Comparison of ENCODE assay signal across 12 mouse cellular contexts in the genomic region with DNA sequence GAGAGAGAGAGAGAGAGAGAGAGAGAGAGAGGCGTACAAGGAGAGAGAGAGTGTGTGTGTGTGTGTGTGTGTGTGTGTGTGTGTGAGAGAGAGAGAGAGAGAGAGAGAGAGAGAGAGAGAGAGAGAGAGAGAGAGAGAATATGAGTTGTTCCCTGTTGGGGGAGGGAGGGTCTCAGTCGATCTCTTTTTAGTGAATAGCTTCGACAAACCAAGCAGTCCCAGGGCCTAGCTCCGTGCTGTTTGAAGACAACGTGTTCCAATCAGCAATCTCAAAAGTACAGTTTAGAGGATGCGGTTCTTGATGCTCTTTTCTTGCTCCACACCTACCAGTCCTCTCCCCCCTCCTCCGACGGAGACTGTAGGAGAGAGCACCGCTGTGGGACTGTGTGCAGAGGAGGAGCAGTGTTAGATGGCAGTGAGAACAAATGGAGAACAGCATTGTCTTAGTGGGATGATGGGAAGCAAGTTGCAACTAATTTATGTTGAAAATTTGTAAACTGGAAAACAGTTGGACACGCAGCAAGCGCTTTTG. TPM values are rescaled to one million over a fixed set of nuclear protein-coding genes. Genes with fewer than 3 reads are reported as not detected.
A peak's percentile ranks its signal among the peaks of the same experiment; 100 is the strongest.
DNase-seq lines count a peak whose midpoint lies in the region; ATAC-seq lines count a peak whose summit lies in the region.
"Had no signal": no experiment of that assay in that cellular context is flagged by ENCODE, and none has a peak within 500 bp of the region (broad histone marks: within the 10 kb centered on the region; RNA-seq: fewer than 3 reads in every experiment).

No protein-coding gene starts in this region.

- intact Hi-C loops in left cerebral cortex, postnatal 14 days (cut with DNase I): loop anchor here (10.0 kb wide), 2 partner anchors 778 to 1238 kb away; no protein-coding TSS in a partner anchor

- no peak overlapping the region for H3K27ac ChIP-seq in kidney, embryonic 15.5 days
- peak overlapping the region; percentile 93 for H3K27ac ChIP-seq in forebrain, embryonic 15.5 days (replicated peaks)
- no peak overlapping the region for H3K27ac ChIP-seq in limb, embryonic 13.5 days
- H3K27ac ChIP-seq in stomach, embryonic 14.5 days (ENCODE audit: low read length): no peak overlapping the region
- H3K27ac ChIP-seq: liver, embryonic 15.5 days had no signal

- no peaks in the 10 kb centered on the region for H3K36me3 ChIP-seq in kidney, embryonic 15.5 days
- H3K36me3 ChIP-seq in forebrain, embryonic 15.5 days: no peaks in the 10 kb centered on the region
- H3K36me3 ChIP-seq in limb, embryonic 13.5 days: no peaks in the 10 kb centered on the region
- no peaks in the 10 kb centered on the region for H3K36me3 ChIP-seq in stomach, embryonic 14.5 days (ENCODE audit: control insufficient read depth, insufficient read depth, low read length)
- H3K36me3 ChIP-seq: liver, embryonic 15.5 days had no signal

- peaks cover 25% of the 10 kb centered on the region for H3K4me1 ChIP-seq in kidney, embryonic 15.5 days
- H3K4me1 ChIP-seq in forebrain, embryonic 15.5 days: peaks cover 27% of the 10 kb centered on the region
- H3K4me1 ChIP-seq in limb, embryonic 13.5 days: peaks cover 42% of the 10 kb centered on the region
- H3K4me1 ChIP-seq in stomach, embryonic 14.5 days (ENCODE audit: control insufficient read depth, insufficient read depth, low read length): no peaks in the 10 kb centered on the region
- H3K4me1 ChIP-seq: liver, embryonic 15.5 days had no signal

- ATAC-seq in kidney, embryonic 15.5 days (replicated peaks; ENCODE audit: low FRiP score): no peak
- ATAC-seq in forebrain, embryonic 15.5 days (replicated peaks): peak; percentile 41
- ATAC-seq in limb, embryonic 13.5 days (ENCODE audit: low FRiP score, low read depth): no peak
- no peak; the same call in 1 of the 2 replicates for ATAC-seq in stomach, embryonic 14.5 days (ENCODE audit: insufficient number of reproducible peaks, insufficient read depth, low FRiP score, low read depth)
- no peak for ATAC-seq in frontal cortex, adult (ENCODE audit: low TSS enrichment)

- peak overlapping the region; percentile 47 for H3K4me3 ChIP-seq in kidney, embryonic 15.5 days (replicated peaks)
- H3K4me3 ChIP-seq in forebrain, embryonic 15.5 days: peak overlapping the region; percentile 52
- peak overlapping the region; percentile 71 for H3K4me3 ChIP-seq in limb, embryonic 13.5 days
- H3K4me3 ChIP-seq in stomach, embryonic 14.5 days (ENCODE audit: low read depth, low read length): no peak overlapping the region
- H3K4me3 ChIP-seq: erythroblast, embryonic 14.5 days; liver, embryonic 15.5 days had no signal

- no peaks in the 10 kb centered on the region for H3K9me3 ChIP-seq in kidney, embryonic 15.5 days (replicated peaks)
- H3K9me3 ChIP-seq in forebrain, embryonic 15.5 days: no peaks in the 10 kb centered on the region
- no peaks in the 10 kb centered on the region for H3K9me3 ChIP-seq in limb, embryonic 13.5 days
- H3K9me3 ChIP-seq in stomach, embryonic 14.5 days (ENCODE audit: control insufficient read depth, low read depth, low read length): no peaks in the 10 kb centered on the region
- H3K9me3 ChIP-seq: liver, embryonic 15.5 days had no signal

- WGBS in kidney, embryonic 15.5 days: 7% methylated on average over 10 of the region's 11 CpGs
- WGBS in forebrain, embryonic 15.5 days: 9% methylated on average over 10 of the region's 11 CpGs
- WGBS in limb, embryonic 13.5 days: 6% methylated on average over 10 of the region's 11 CpGs
- 9% methylated on average over 10 of the region's 11 CpGs for WGBS in stomach, embryonic 14.5 days

- peaks cover 91% of the 10 kb centered on the region for H3K27me3 ChIP-seq in kidney, embryonic 15.5 days
- peaks cover 32% of the 10 kb centered on the region for H3K27me3 ChIP-seq in forebrain, embryonic 15.5 days
- H3K27me3 ChIP-seq in limb, embryonic 13.5 days: peaks cover 55% of the 10 kb centered on the region
- H3K27me3 ChIP-seq in stomach, embryonic 14.5 days (ENCODE audit: control insufficient read depth, insufficient read depth, low read length): peaks cover 49% of the 10 kb centered on the region
- H3K27me3 ChIP-seq: CH12.LX had no signal

- no peak for DNase-seq in kidney, adult 8-10 months
- DNase-seq in left cerebral cortex, postnatal 14 days (ENCODE audit: low spot score in 2 of 2): no peak
- no peak for DNase-seq in ovary, postnatal 14 days (ENCODE audit: low spot score)
- DNase-seq: kidney, adult 9 months had no signal

- H3K4me2 ChIP-seq in kidney, embryonic 15.5 days: peak overlapping the region; percentile 85
- peak overlapping the region; percentile 66 for H3K4me2 ChIP-seq in forebrain, embryonic 15.5 days (replicated peaks)
- peak overlapping the region; percentile 90 for H3K4me2 ChIP-seq in limb, embryonic 13.5 days (replicated peaks)
- H3K4me2 ChIP-seq in stomach, embryonic 14.5 days (replicated peaks; ENCODE audit: low read depth, low read length): peak overlapping the region; percentile 48

- H3K9ac ChIP-seq in kidney, embryonic 15.5 days: 0 out of 2 replicates have a peak overlapping the region, but pooled peaks have one; percentile 23
- H3K9ac ChIP-seq in forebrain, embryonic 15.5 days (replicated peaks): no peak overlapping the region; the same call in 1 of the 2 replicates
- no peak overlapping the region for H3K9ac ChIP-seq in limb, embryonic 13.5 days
- no peak overlapping the region for H3K9ac ChIP-seq in stomach, embryonic 14.5 days (replicated peaks; ENCODE audit: low read depth, low read length)
- H3K9ac ChIP-seq: liver, embryonic 15.5 days had no signal

RNA-seq across cellular contexts. Expression of a gene that starts 0.4 kb away (rescaled TPM):
- polyA plus RNA-seq in kidney, embryonic 15.5 days (2015; fragmentation: Nextera tagmentation; extraction: Ambion mirVana): 0.35 and 3.4 TPM in 2 replicates
- 81.5 and 84.7 TPM in 2 replicates for polyA plus RNA-seq in forebrain, embryonic 15.5 days (2015; fragmentation: Nextera tagmentation; extraction: Ambion mirVana)
- polyA plus RNA-seq in limb, embryonic 13.5 days (2015; fragmentation: Nextera tagmentation; extraction: Ambion mirVana): 30.7 and 41.3 TPM in 2 replicates
- 6.6 and 6.7 TPM in 2 replicates for polyA plus RNA-seq in stomach, embryonic 14.5 days (2014; fragmentation: Nextera tagmentation; extraction: Ambion mirVana)
- total RNA-seq in left cerebral cortex, postnatal 14 days (2021): 1 to 10 TPM; 6.4 to 6.9 TPM
- total RNA-seq: CH12.LX had no signal
- polyA plus RNA-seq: erythroblast, embryonic 14.5 days; liver, embryonic 15.5 days had no signal

RNA-seq across cellular contexts. Expression of a gene that starts 19.2 kb away (rescaled TPM):
- polyA plus RNA-seq in kidney, embryonic 15.5 days (2015; fragmentation: Nextera tagmentation; extraction: Ambion mirVana): 0.24 TPM in 1 of 2 replicates, not detected in the other
- 13.2 and 14.7 TPM in 2 replicates for polyA plus RNA-seq in forebrain, embryonic 15.5 days (2015; fragmentation: Nextera tagmentation; extraction: Ambion mirVana)
- polyA plus RNA-seq in limb, embryonic 13.5 days (2015; fragmentation: Nextera tagmentation; extraction: Ambion mirVana): 1.5 and 2.7 TPM in 2 replicates
- polyA plus RNA-seq in stomach, embryonic 14.5 days (2014; fragmentation: Nextera tagmentation; extraction: Ambion mirVana): 0.15 and 0.42 TPM in 2 replicates
- 10 to 100 TPM in 1 of 2 experiments, 1 to 10 TPM in 1; 8.9 to 10.8 TPM for total RNA-seq in left cerebral cortex, postnatal 14 days (2021)
- total RNA-seq: CH12.LX had no signal
- polyA plus RNA-seq: erythroblast, embryonic 14.5 days; liver, embryonic 15.5 days had no signal
